Mouse (Mus musculus): Measurements from ENCODE around the gene Slc35f1. TPM values are rescaled to one million over a fixed set of nuclear protein-coding genes. Genes with fewer than 3 reads are reported as not detected.
A peak's percentile ranks its signal among the peaks of the same experiment; 100 is the strongest.

Gene Slc35f1
- 0.02 and 0.05 TPM in 2 replicates for polyA plus RNA-seq (2015; fragmentation: Nextera tagmentation; extraction: Ambion mirVana)

DNA sequence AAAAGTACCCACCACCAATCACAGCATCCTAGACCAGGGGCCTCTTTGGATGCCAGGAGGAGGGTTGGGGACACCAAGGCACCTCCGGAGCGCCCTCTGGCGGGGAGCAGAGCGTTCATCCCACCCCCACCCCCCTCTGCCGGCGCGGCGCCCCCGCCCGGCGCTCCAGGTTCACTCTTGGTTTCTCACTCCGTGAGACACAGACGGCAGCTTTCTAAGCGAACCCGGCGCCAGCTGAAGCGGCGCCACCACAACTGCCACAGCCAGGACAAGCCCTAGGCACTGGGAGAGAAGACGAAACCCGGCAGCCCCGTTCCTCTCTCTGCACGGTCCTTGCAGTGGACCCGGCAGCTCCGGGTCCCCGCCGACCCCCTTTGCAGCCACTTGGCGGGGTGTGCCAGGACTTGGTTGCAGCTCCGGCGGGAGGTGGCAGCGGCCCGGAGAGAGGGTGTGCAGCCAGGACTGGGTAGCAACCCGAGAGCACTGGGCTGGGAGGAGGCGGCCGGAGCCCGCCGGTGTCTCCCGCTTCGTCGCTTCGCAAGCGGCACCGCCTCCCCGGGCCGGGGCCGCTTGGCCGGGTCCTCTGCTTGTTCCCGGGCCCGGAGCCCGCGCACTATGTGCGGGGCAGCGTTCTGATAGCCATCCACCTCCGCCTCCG is at the start of gene Slc35f1:
Slc35f1 (plus strand) TSS at position 200 of the 658 bp plus-strand sequence.
- no peaks in the 10 kb centered on the region for H3K9me3 ChIP-seq (ENCODE audit: low read length)
- no peaks in the 10 kb centered on the region for H3K4me1 ChIP-seq (ENCODE audit: insufficient read depth)
- no peaks in the 10 kb centered on the region for H3K36me3 ChIP-seq (replicated peaks; ENCODE audit: insufficient read depth, low read length)
- peaks cover 19% of the 10 kb centered on the region for H3K27me3 ChIP-seq (ENCODE audit: insufficient read depth, low read length)
- TF ChIP-seq EP300 (IDR thresholded peaks at IDR 0.05; ENCODE audit: low read depth) (no peak), CTCF (IDR thresholded peaks at IDR 0.05; ENCODE audit: low read depth) (peak; percentile 48)
- H3K4me3 ChIP-seq (ENCODE audit: low read depth, low read length), result peak within 1 kb of the TSS; percentile 59
- no peak within 1 kb of the TSS for H3K27ac ChIP-seq (ENCODE audit: low read depth)
- WGBS (ENCODE audit: insufficient replicate concordance), result under 1% methylated on average over 54 of the region's 54 CpGs
- DNase-seq, result peak; percentile 71
- H3K9ac ChIP-seq (replicated peaks), result no peak within 1 kb of the TSS
- peak; percentile 56 for ATAC-seq
- H3K4me2 ChIP-seq (ENCODE audit: low read depth, low read length), result peak within 1 kb of the TSS; percentile 86

DNA sequence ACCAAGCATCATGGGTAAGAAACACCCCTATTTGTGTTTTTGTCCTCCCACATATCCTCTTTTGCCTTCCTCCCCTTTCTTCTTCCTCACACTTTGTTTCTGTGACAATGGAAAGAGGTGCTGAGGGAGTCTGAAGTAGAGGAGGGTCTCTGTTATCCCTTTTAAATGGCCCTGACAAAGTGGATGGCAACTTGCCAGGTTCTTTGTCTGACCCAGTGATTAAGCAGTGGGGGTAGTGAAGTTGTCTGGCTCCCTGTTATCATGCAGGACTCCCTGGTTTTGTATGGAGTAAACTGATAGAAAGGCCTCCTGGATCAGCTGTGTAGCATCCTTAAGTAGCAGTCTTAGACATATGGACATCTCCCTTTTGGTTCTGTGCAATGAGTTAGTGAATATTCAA is 19.1 kb upstream of the Slc35f1 start:
- H3K4me2 ChIP-seq (ENCODE audit: low read depth, low read length), result no peak overlapping the region
- no peak overlapping the region for H3K27ac ChIP-seq (ENCODE audit: low read depth)
- H3K9ac ChIP-seq (replicated peaks), result no peak overlapping the region
- no peak for TF ChIP-seq EP300 (IDR thresholded peaks at IDR 0.05; ENCODE audit: low read depth)
- no peak for TF ChIP-seq CTCF (IDR thresholded peaks at IDR 0.05; ENCODE audit: low read depth)
- ATAC-seq (no peak), DNase-seq (no peak)
- no peaks in the 10 kb centered on the region for H3K36me3 ChIP-seq (replicated peaks; ENCODE audit: insufficient read depth, low read length)
- H3K27me3 ChIP-seq (ENCODE audit: insufficient read depth, low read length), result no peaks in the 10 kb centered on the region
- no peaks in the 10 kb centered on the region for H3K9me3 ChIP-seq (ENCODE audit: low read length)
- no peak overlapping the region for H3K4me3 ChIP-seq (ENCODE audit: low read depth, low read length)
- no peaks in the 10 kb centered on the region for H3K4me1 ChIP-seq (ENCODE audit: insufficient read depth)

DNA sequence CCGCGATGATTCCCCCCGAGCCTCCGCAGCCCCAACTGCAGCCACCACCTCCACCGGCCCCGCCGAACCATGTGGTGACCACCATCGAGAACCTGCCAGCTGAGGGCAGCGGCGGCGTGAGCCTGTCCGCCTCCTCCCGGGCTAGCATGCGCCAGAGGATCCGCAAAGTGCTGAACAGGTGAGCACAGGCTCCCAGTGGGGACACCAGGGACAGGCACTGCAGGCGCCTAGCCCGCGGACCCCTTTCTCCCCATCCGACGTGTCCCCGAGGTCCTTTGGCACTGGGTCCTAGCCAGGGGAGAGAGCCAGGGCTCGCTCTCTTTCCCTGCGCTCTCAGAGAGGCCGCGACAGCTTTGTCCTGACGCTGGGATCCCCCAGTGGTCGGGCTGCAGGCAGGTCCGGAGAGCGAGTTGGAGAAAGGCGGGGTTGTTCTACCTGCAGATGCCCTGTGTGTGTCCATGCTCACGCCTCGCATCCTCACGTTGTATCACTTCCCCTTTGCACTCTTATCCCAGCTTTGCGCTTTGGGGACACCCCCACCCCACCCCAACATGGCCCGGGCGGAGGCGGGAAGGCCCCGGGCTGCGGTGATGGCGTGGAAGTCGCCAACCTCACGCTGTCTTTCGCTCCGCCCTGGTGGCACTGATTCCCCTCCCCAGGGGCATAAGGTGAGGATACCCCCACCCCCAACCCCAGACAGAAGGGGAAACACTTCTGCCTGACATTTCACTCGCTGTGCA is 829 bp downstream of the Slc35f1 start:
- no peak for TF ChIP-seq EP300 (IDR thresholded peaks at IDR 0.05; ENCODE audit: low read depth)
- no peak for TF ChIP-seq CTCF (IDR thresholded peaks at IDR 0.05; ENCODE audit: low read depth)
- peak overlapping the region; percentile 59 for H3K4me3 ChIP-seq (ENCODE audit: low read depth, low read length)
- no peak overlapping the region for H3K27ac ChIP-seq (ENCODE audit: low read depth)
- no peaks in the 10 kb centered on the region for H3K9me3 ChIP-seq (ENCODE audit: low read length)
- H3K27me3 ChIP-seq (ENCODE audit: insufficient read depth, low read length), result peaks cover 19% of the 10 kb centered on the region
- no peaks in the 10 kb centered on the region for H3K36me3 ChIP-seq (replicated peaks; ENCODE audit: insufficient read depth, low read length)
- ATAC-seq (peak; percentile 36; the same call in 1 of the 2 replicates), DNase-seq (peak; percentile 21)
- 3% methylated on average over 45 of the region's 45 CpGs for WGBS (ENCODE audit: insufficient replicate concordance)
- H3K9ac ChIP-seq (replicated peaks), result no peak overlapping the region
- H3K4me1 ChIP-seq (ENCODE audit: insufficient read depth), result no peaks in the 10 kb centered on the region
- peak overlapping the region; percentile 86 for H3K4me2 ChIP-seq (ENCODE audit: low read depth, low read length)

DNA sequence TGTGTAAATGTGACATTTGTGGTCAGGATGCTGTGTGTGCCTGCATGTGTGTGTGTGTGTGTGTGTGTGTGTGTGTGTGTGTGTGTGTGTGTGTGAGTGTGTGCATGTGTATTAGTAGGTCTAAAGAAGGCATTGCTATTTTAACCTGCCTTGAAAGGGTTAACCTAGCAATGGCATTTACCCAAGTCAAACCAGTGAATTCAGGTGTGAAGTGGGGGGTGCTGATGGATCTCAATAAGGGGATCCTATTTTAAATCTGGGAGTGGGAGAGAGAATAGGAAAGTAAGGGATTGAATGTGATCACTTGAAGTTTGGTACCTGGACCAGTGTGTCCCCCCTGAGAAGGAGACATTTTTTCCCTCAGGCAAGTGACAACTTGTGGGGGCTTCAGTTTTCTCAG is 13.4 kb downstream of the Slc35f1 start:
- ATAC-seq (no peak), DNase-seq (no peak)
- Histone ChIP-seq H3K4me1 (ENCODE audit: insufficient read depth) (peaks cover 2% of the 10 kb centered on the region; the same call in 1 of the 2 replicates), H3K4me2 (ENCODE audit: low read depth, low read length) (no peak overlapping the region), H3K36me3 (replicated peaks; ENCODE audit: insufficient read depth, low read length) (no peaks in the 10 kb centered on the region), H3K9me3 (ENCODE audit: low read length) (no peaks in the 10 kb centered on the region), H3K27ac (ENCODE audit: low read depth) (no peak overlapping the region), H3K4me3 (ENCODE audit: low read depth, low read length) (no peak overlapping the region), H3K9ac (replicated peaks) (no peak overlapping the region), H3K27me3 (ENCODE audit: insufficient read depth, low read length) (no peaks in the 10 kb centered on the region)
- TF ChIP-seq CTCF (IDR thresholded peaks at IDR 0.05; ENCODE audit: low read depth), result no peak
- TF ChIP-seq EP300 (IDR thresholded peaks at IDR 0.05; ENCODE audit: low read depth), result no peak

GRCm38 (mm10) chr10:52704101-52705051 is 14.0 kb downstream of the Slc35f1 start:
- Histone ChIP-seq H3K4me1 (ENCODE audit: insufficient read depth) (peaks cover 2% of the 10 kb centered on the region; the same call in 1 of the 2 replicates), H3K36me3 (replicated peaks; ENCODE audit: insufficient read depth, low read length) (no peaks in the 10 kb centered on the region), H3K27me3 (ENCODE audit: insufficient read depth, low read length) (no peaks in the 10 kb centered on the region), H3K9ac (replicated peaks) (no peak overlapping the region), H3K4me2 (ENCODE audit: low read depth, low read length) (peak overlapping the region; percentile 56), H3K27ac (ENCODE audit: low read depth) (no peak overlapping the region), H3K4me3 (ENCODE audit: low read depth, low read length) (0 out of 2 replicates have a peak overlapping the region, but pooled peaks have one; percentile 5), H3K9me3 (ENCODE audit: low read length) (no peaks in the 10 kb centered on the region)
- 7% methylated on average over 31 of the region's 31 CpGs for WGBS (ENCODE audit: insufficient replicate concordance)
- TF ChIP-seq CTCF (IDR thresholded peaks at IDR 0.05; ENCODE audit: low read depth), result no peak
- TF ChIP-seq EP300 (IDR thresholded peaks at IDR 0.05; ENCODE audit: low read depth), result no peak
- ATAC-seq (no peak), DNase-seq (no peak)

GRCm38 (mm10) chr10:52709482-52709881 is 19.1 kb downstream of the Slc35f1 start:
- Histone ChIP-seq H3K36me3 (replicated peaks; ENCODE audit: insufficient read depth, low read length) (no peaks in the 10 kb centered on the region), H3K4me2 (ENCODE audit: low read depth, low read length) (no peak overlapping the region), H3K9ac (replicated peaks) (no peak overlapping the region), H3K4me3 (ENCODE audit: low read depth, low read length) (no peak overlapping the region), H3K9me3 (ENCODE audit: low read length) (no peaks in the 10 kb centered on the region), H3K27me3 (ENCODE audit: insufficient read depth, low read length) (no peaks in the 10 kb centered on the region), H3K4me1 (ENCODE audit: insufficient read depth) (no peaks in the 10 kb centered on the region), H3K27ac (ENCODE audit: low read depth) (no peak overlapping the region)
- WGBS (ENCODE audit: insufficient replicate concordance), result 53% methylated on average over 2 of the region's 2 CpGs
- TF ChIP-seq EP300 (IDR thresholded peaks at IDR 0.05; ENCODE audit: low read depth) (no peak), CTCF (IDR thresholded peaks at IDR 0.05; ENCODE audit: low read depth) (no peak)
- ATAC-seq (no peak), DNase-seq (no peak)

Measured in liver, postnatal 0 days (tissue).